ENCODE assay signal across 13 mouse cellular contexts in genomic region chr5:103301303-103301702, GRCm38 (mm10).
A peak's percentile ranks its signal among the peaks of the same experiment; 100 is the strongest.
DNase-seq lines count a peak whose midpoint lies in the region.
"Had no signal": no experiment of that assay in that cellular context is flagged by ENCODE, and none has a peak within 500 bp of the region (broad histone marks: within the 10 kb centered on the region; RNA-seq: fewer than 3 reads in every experiment).

No protein-coding gene starts in this region.

- DNase-seq in adrenal gland, postnatal 36 days, result peak; percentile 10 to 20
- no peak for DNase-seq in adrenal gland, adult 2 months
- DNase-seq in gastrocnemius, postnatal 10 days, result peak; percentile 19
- DNase-seq in gastrocnemius, postnatal 25 days, result no peak
- peak; percentile 8 to 38 for DNase-seq in right cerebral cortex, adult 2 months (ENCODE audit: low spot score in 2 of 2)
- no peak for DNase-seq in right cerebral cortex, postnatal 36 days (ENCODE audit: low spot score in 2 of 2)
- DNase-seq in yolk sac, embryonic 10.5 days (ENCODE audit: low spot score), result no peak
- DNase-seq: adrenal gland, adult 8-10 months; cerebellum, adult 9-11 months; kidney, adult 8-10 months; liver; lung, postnatal 10 days; thymus, postnatal 36 days had no signal

Comparison
In these comparisons a context has a peak if more than half of its experiments do, and no peak if none do; other contexts are left out.
1. DNase-seq: peak in adrenal gland, postnatal 36 days (2 of 2), gastrocnemius, postnatal 10 days (single experiment) and right cerebral cortex, adult 2 months (2 of 2); none in adrenal gland, adult 2 months (single experiment), gastrocnemius, postnatal 25 days (single experiment), right cerebral cortex, postnatal 36 days (0 of 2) and yolk sac, embryonic 10.5 days (single experiment).